Mouse (Mus musculus): ENCODE data around the gene Dgkb.

DNA sequence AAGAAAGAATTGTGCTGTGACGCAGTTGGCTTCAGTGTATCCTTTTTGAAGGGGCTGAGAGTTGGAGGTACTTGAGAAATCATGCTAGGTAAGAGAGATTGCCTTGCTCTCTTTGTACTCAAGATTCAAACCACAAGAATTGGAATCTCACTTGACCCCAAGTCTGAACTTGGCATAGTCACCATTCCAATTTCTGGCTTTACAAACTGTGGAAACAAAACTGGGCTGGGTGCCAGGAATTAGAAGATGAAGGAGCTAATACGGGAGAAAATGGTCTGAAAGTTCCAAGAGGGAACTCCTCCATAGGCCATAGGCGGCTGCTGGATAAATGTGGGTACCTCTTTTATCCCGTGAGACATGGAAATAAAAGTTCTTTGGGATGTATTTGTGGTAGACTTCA is 66.3 kb downstream of the Dgkb start:
- TF ChIP-seq CTCF (IDR thresholded peaks at IDR 0.05; ENCODE audit: extremely low read depth, insufficient read length, insufficient replicate concordance, low read depth, low read length) (no peak), POLR2A (IDR thresholded peaks at IDR 0.05; ENCODE audit: low read depth, low read length) (no peak)

All from small intestine, adult 2 months (tissue).